Mouse (Mus musculus) MEL (cell line): ENCODE data around the gene Eif2s1. TPM values are rescaled to one million over a fixed set of nuclear protein-coding genes. Genes with fewer than 3 reads are reported as not detected.

Experiments used
- DNase-seq: peaks from one replicate; pipeline ENCODE4 v3.0.0; 2011; ENCODE audit warnings: low read depth, low spot score
- H3K27ac ChIP-seq: 2 replicates; pipeline ENCODE4 v1.5.1; 2012; ENCODE audit warnings: low read depth, mild to moderate bottlenecking, control low read depth, low read length, moderate library complexity; ENCODE audit not compliant: control insufficient read depth
- H3K27me3 ChIP-seq, 2 experiments: fragments of 150-350 bp in 1 of 2; sonication (generic) in 1 of 2; 2 replicates each; pipeline ENCODE4 v1.6.1; 2012; ENCODE audit warnings: low read length in 2 of 2, mild to moderate bottlenecking in 2 of 2, improper control_type of control experiment in 1 of 2, moderate library complexity in 1 of 2; ENCODE audit not compliant: insufficient read depth in 2 of 2, control insufficient read depth in 1 of 2
- H3K36me3 ChIP-seq, 2 experiments: 2 replicates each; pipeline ENCODE4 v1.6.1; 2012 to 2014; ENCODE audit warnings: low read length in 2 of 2, improper control_type of control experiment in 1 of 2, inconsistent platforms in 1 of 2, mild to moderate bottlenecking in 1 of 2; ENCODE audit not compliant: insufficient read depth in 2 of 2, control insufficient read depth in 1 of 2
- H3K4me1 ChIP-seq, 2 experiments: fragments of 150-350 bp in 1 of 2; sonication (generic) in 1 of 2; 2 replicates each; pipeline ENCODE4 v1.6.1; 2012; ENCODE audit warnings: low read length in 2 of 2, improper control_type of control experiment in 1 of 2, mild to moderate bottlenecking in 1 of 2; ENCODE audit not compliant: insufficient read depth in 2 of 2, control insufficient read depth in 1 of 2
- H3K4me3 ChIP-seq, 2 experiments: fragments of 150-350 bp in 1 of 2; sonication (generic) in 1 of 2; 2 replicates each; pipeline ENCODE4 v1.5.1; 2012; ENCODE audit warnings: low read depth in 2 of 2, low read length in 2 of 2, mild to moderate bottlenecking in 2 of 2, moderate library complexity in 2 of 2, control low read depth in 1 of 2, improper control_type of control experiment in 1 of 2; ENCODE audit not compliant: control insufficient read depth in 1 of 2, insufficient read depth in 1 of 2
- H3K79me2 ChIP-seq: 2 replicates; pipeline ENCODE4 v1.6.1; 2012; ENCODE audit warnings: mild to moderate bottlenecking, low read length, moderate library complexity; ENCODE audit not compliant: control insufficient read depth, poor library complexity, insufficient read depth
- H3K9ac ChIP-seq: 2 replicates; pipeline ENCODE4 v1.6.1; 2012; ENCODE audit warnings: low read depth, mild to moderate bottlenecking, control low read depth, low read length, moderate library complexity; ENCODE audit not compliant: control insufficient read depth, poor library complexity, severe bottlenecking
- H3K9me3 ChIP-seq: fragments of 150-350 bp; sonication (generic); replicated peaks from 2 replicates; pipeline ENCODE4 v1.6.1; 2012; ENCODE audit warnings: mild to moderate bottlenecking, low read length, improper control_type of control experiment, moderate library complexity; ENCODE audit not compliant: insufficient read depth
- CHD1 ChIP-seq: IDR thresholded peaks from 2 replicates; pipeline ENCODE4 v1.6.1; 2012; ENCODE audit warnings: low read depth, mild to moderate bottlenecking, inconsistent platforms, low read length, improper control_type of control experiment
- CTCF ChIP-seq, 3 experiments: IDR thresholded peaks in 2 of 3; conservative IDR thresholded peaks in 1 of 3; 2 replicates each; pipeline ENCODE4 v1.5.1; 2011 to 2012; ENCODE audit warnings: low read length in 3 of 3, low read depth in 2 of 3, mild to moderate bottlenecking in 2 of 3, improper control_type of control experiment in 1 of 3, inconsistent platforms in 1 of 3, mixed read lengths in 1 of 3, moderate library complexity in 1 of 3; ENCODE audit not compliant: control insufficient read depth in 1 of 3, insufficient read depth in 1 of 3, poor library complexity in 1 of 3, severe bottlenecking in 1 of 3
- E2F4 ChIP-seq: IDR thresholded peaks from 2 replicates; pipeline ENCODE4 v1.6.1; 2011; ENCODE audit warnings: low read depth, low read length, improper control_type of control experiment, borderline replicate concordance
- ELF1 ChIP-seq: IDR thresholded peaks from 2 replicates; pipeline ENCODE4 v1.6.1; 2014; ENCODE audit warnings: low read depth, mild to moderate bottlenecking, inconsistent platforms, low read length, improper control_type of control experiment, moderate library complexity
- ETS1 ChIP-seq: IDR thresholded peaks from 2 replicates; pipeline ENCODE4 v1.6.1; 2012; ENCODE audit warnings: low read depth, mild to moderate bottlenecking, inconsistent platforms, low read length, improper control_type of control experiment, moderate library complexity
- GABPA ChIP-seq: IDR thresholded peaks from 2 replicates; pipeline ENCODE4 v1.6.1; 2012; ENCODE audit warnings: low read depth, mild to moderate bottlenecking, inconsistent platforms, low read length, improper control_type of control experiment, moderate library complexity
- KAT2A ChIP-seq: conservative IDR thresholded peaks from 2 replicates; pipeline ENCODE4 v1.6.1; 2012; ENCODE audit warnings: low read depth, low read length, improper control_type of control experiment, inconsistent platforms
- MAX ChIP-seq: IDR thresholded peaks from 2 replicates; pipeline ENCODE4 v1.6.1; 2011; ENCODE audit warnings: low read length, improper control_type of control experiment
- MYC ChIP-seq: IDR thresholded peaks from 2 replicates; pipeline ENCODE4 v1.6.1; 2011; ENCODE audit warnings: low read depth, mild to moderate bottlenecking, low read length, improper control_type of control experiment, moderate library complexity
- NRF1 ChIP-seq: IDR thresholded peaks from 2 replicates; pipeline ENCODE4 v1.6.1; 2014; ENCODE audit warnings: low read depth, mild to moderate bottlenecking, inconsistent platforms, low read length, improper control_type of control experiment, moderate library complexity; ENCODE audit not compliant: poor library complexity, insufficient read depth, severe bottlenecking
- POLR2AphosphoS2 ChIP-seq: IDR thresholded peaks from 2 replicates; pipeline ENCODE4 v1.6.1; 2011; ENCODE audit warnings: low read length, improper control_type of control experiment
- POLR2AphosphoS5 ChIP-seq: IDR thresholded peaks from 2 replicates; pipeline ENCODE4 v1.6.1; 2012; ENCODE audit warnings: low read depth, borderline replicate concordance, mild to moderate bottlenecking, inconsistent platforms, low read length, moderate library complexity, mixed read lengths
- SMC3 ChIP-seq: IDR thresholded peaks from 2 replicates; pipeline ENCODE4 v1.6.1; 2011; ENCODE audit warnings: low read depth, low read length, improper control_type of control experiment
- TAL1 ChIP-seq: IDR thresholded peaks from 2 replicates; pipeline ENCODE4 v1.6.1; 2012; ENCODE audit warnings: mild to moderate bottlenecking, inconsistent platforms, low read length, moderate library complexity, mixed read lengths
- TBP ChIP-seq: IDR thresholded peaks from 2 replicates; pipeline ENCODE4 v1.8.0; 2011; ENCODE audit warnings: low read depth, low read length, improper control_type of control experiment
- USF1 ChIP-seq: IDR thresholded peaks from 2 replicates; pipeline ENCODE4 v1.6.1; 2014; ENCODE audit warnings: low read depth, mild to moderate bottlenecking, inconsistent platforms, low read length, improper control_type of control experiment, moderate library complexity
- USF2 ChIP-seq, 2 experiments: IDR thresholded peaks; 2 replicates each; pipeline ENCODE4 v1.6.1; 2011 to 2012; ENCODE audit warnings: improper control_type of control experiment in 2 of 2, low read length in 2 of 2, borderline replicate concordance in 1 of 2, inconsistent platforms in 1 of 2, low read depth in 1 of 2, mild to moderate bottlenecking in 1 of 2; ENCODE audit not compliant: insufficient read depth in 1 of 2
- ZMIZ1 ChIP-seq: IDR thresholded peaks from 2 replicates; pipeline ENCODE4 v1.6.1; 2012; ENCODE audit warnings: low read depth, mild to moderate bottlenecking, inconsistent platforms, low read length, improper control_type of control experiment, moderate library complexity
- ZNF384 ChIP-seq: IDR thresholded peaks from 2 replicates; pipeline ENCODE4 v1.6.1; 2012; ENCODE audit warnings: low read depth, mild to moderate bottlenecking, inconsistent platforms, low read length, improper control_type of control experiment
- polyA plus RNA-seq, 2 experiments: library from polyadenylated mRNA; stranded (reverse) in 1 of 2; unstranded in 1 of 2; fragments of >175 nt in 1 of 2; fragments of >200 nt in 1 of 2; gene quantifications; 2 replicates each; pipeline versions ENCODE4 v1.2.1 to v1.2.4; 2012; ENCODE audit warnings: low replicate concordance in 2 of 2, low read depth in 1 of 2; ENCODE audit not compliant: insufficient read length in 2 of 2, insufficient read depth in 1 of 2, missing spikeins in 1 of 2
- total RNA-seq: library from RNA; depleted of rRNA; stranded (reverse); fragments of 300-350 nt; gene quantifications from 2 replicates; pipeline ENCODE4 v1.2.3, GENCODE M21; 2012

The Eif2s1 gene
- total and polyA plus RNA-seq, 3 experiments = 114 to 550 (median 197) TPM

DNA sequence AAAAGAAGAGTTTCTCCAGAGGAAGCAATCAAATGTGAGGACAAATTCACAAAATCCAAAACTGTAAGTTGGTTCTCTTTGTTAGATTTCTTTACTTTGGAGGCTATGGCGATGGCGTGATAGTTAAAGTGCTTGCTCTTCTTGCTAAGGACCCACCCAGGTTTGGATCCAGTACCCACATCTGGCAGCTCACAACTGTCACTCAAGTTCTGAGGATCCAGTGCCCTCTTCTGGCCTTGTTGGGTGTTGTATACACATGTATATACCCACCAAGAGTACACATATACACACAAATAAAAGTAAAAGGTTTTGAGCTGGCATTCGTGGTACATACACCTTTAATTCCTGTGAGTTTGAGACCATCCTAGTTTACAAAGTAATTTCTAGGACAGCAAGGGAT lies 13.0 kb downstream of the Eif2s1 start:
- H3K79me2 ChIP-seq = peaks cover 18% of the 10 kb centered on the region
- no peak for TF ChIP-seq ZMIZ1
- TF ChIP-seq ELF1 = no peak
- TF ChIP-seq ETS1 = no peak
- peak in 2 of 3 experiments; percentile 8 to 26; a peak in 3 of 6 replicates for TF ChIP-seq CTCF (IDR thresholded peaks at IDR 0.05 in 2 of 3, conservative IDR thresholded peaks at IDR 0.05 in 1 of 3; ENCODE audit: control insufficient read depth in 1 of 3, insufficient read depth in 1 of 3, low read depth in 2 of 3, low read length in 3 of 3, poor library complexity in 1 of 3, severe bottlenecking in 1 of 3)
- TF ChIP-seq SMC3 = peak; percentile 15; the same call in 1 of the 2 replicates
- no peak for TF ChIP-seq USF2 (IDR thresholded peaks at IDR 0.05; ENCODE audit: borderline replicate concordance in 1 of 2, insufficient read depth in 1 of 2, low read depth in 1 of 2, low read length in 2 of 2)
- TF ChIP-seq NRF1 = no peak
- TF ChIP-seq POLR2AphosphoS5 = no peak
- H3K9ac ChIP-seq = no peak overlapping the region
- peak; percentile 35 for DNase-seq
- no peaks in the 10 kb centered on the region for H3K27me3 ChIP-seq
- H3K4me1 ChIP-seq = no peaks in the 10 kb centered on the region; a peak in 1 of 4 replicates
- no peaks in the 10 kb centered on the region for H3K9me3 ChIP-seq
- no peak overlapping the region for H3K4me3 ChIP-seq
- H3K27ac ChIP-seq = no peak overlapping the region
- peaks cover 20 to 57% of the 10 kb centered on the region in 2 experiments for H3K36me3 ChIP-seq

GRCm38 (mm10) chr12:78890062-78890461 lies 28.4 kb downstream of the Eif2s1 start:
- no peak for TF ChIP-seq KAT2A
- no peak for TF ChIP-seq TBP
- TF ChIP-seq POLR2AphosphoS5 = no peak
- no peak for TF ChIP-seq USF1
- no peak for TF ChIP-seq MAX
- no peak for TF ChIP-seq E2F4
- no peak for TF ChIP-seq POLR2AphosphoS2
- Histone ChIP-seq H3K27me3 (no peaks in the 10 kb centered on the region), H3K27ac (no peak overlapping the region), H3K4me1 (no peaks in the 10 kb centered on the region), H3K9ac (no peak overlapping the region), H3K36me3 (peaks cover 0 to 9% of the 10 kb centered on the region in 2 experiments; a peak in 2 of 4 replicates), H3K9me3 (no peaks in the 10 kb centered on the region), H3K4me3 (no peak overlapping the region), H3K79me2 (no peaks in the 10 kb centered on the region)
- DNase-seq = peak; percentile 25

DNA sequence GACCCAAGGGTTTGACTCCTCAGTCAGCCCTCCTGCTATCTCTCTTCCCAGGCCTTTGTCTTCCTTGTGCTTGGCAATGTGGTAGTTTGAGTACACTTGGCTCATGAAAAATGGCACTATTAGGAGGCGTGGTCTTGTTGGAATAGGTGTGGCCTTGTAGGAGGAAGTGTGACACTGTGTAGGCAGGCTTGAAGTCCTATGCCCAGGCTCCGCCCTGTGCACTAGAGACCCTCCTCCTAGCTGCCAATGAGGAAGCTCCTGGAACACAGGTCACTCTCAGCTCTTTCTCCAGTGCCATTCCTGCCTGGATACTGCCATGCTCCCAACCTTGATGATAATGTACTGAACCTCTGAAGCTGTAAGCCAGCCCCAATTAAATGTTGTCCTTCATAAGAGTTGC lies 29.5 kb downstream of the Eif2s1 start:
- Histone ChIP-seq H3K27ac (no peak overlapping the region), H3K9ac (no peak overlapping the region), H3K4me1 (no peaks in the 10 kb centered on the region), H3K36me3 (peaks cover 0 to 4% of the 10 kb centered on the region in 2 experiments; a peak in 1 of 4 replicates), H3K4me3 (no peak overlapping the region), H3K27me3 (no peaks in the 10 kb centered on the region), H3K79me2 (no peaks in the 10 kb centered on the region), H3K9me3 (no peaks in the 10 kb centered on the region)
- no peak for TF ChIP-seq MAX
- TF ChIP-seq TAL1 = no peak
- no peak for TF ChIP-seq MYC
- TF ChIP-seq CHD1 = no peak
- TF ChIP-seq KAT2A = no peak
- no peak for TF ChIP-seq GABPA
- no peak for TF ChIP-seq ZNF384
- DNase-seq = peak; percentile 57
